Mouse (Mus musculus): ENCODE results near the gene Kdm5b. TPM values are rescaled to one million over a fixed set of nuclear protein-coding genes. Genes with fewer than 3 reads are reported as not detected.

Gene Kdm5b
- polyA plus RNA-seq, 1 experiment from 2014 or later, result 28.9 TPM

DNA sequence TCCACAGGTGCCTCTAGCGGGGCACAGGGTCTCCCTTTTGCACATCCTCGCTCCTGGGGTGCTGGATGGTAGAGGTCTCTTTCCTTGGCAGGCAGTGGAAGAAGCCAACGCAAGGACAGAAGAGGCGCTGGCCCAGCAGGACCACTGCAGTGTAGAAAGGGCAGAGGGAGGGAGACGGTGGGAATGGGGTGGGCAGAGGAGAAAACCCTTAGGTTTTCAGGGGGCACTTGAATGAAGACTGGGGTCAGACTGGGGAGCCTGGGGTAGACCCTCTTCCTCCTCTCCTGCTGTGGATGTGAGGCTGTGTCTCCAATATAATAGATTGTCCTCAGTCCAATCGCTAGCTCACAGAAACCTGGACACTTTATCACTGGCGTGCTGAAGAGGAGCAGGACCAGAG lies 87.6 kb downstream of the Kdm5b start:
- Histone ChIP-seq H3K4me3 (0 out of 2 replicates have a peak overlapping the region, but pooled peaks have one; percentile 61), H3K9ac (no peak overlapping the region), H3K27ac (replicated peaks) (no peak overlapping the region), H3K27me3 (replicated peaks) (peaks cover 94% of the 10 kb centered on the region), H3K9me3 (no peaks in the 10 kb centered on the region), H3K4me2 (peak overlapping the region; percentile 91; the same call in 1 of the 2 replicates), H3K4me1 (peaks cover 29% of the 10 kb centered on the region), H3K36me3 (no peaks in the 10 kb centered on the region)
- WGBS, result 18% methylated on average over 7 of the region's 7 CpGs
- ATAC-seq (ENCODE audit: extremely low read depth, insufficient number of reproducible peaks, low FRiP score, low TSS enrichment), result no peak

DNA sequence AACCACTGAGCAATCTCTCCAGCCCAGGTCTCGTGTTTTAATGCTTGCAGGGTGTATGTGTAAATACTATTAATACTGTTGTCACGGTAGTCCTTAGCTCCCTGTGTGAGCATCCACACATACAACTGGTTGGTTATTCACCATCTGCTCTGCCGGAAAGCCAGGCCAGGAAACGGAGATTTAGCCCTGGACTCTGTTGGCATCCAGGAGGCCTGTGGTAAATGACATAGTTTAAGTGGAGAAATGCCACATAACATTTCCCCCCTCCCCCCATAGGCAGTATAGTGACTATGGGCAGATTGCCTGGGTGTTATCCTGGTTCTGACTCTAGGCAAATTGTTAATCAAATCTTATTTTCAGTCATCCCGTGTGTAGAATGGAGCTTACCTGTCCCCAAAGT lies 90.8 kb downstream of the Kdm5b start:
- Histone ChIP-seq H3K9ac (no peak overlapping the region), H3K4me2 (no peak overlapping the region), H3K36me3 (no peaks in the 10 kb centered on the region), H3K9me3 (no peaks in the 10 kb centered on the region), H3K4me1 (peaks cover 28% of the 10 kb centered on the region), H3K4me3 (no peak overlapping the region), H3K27ac (replicated peaks) (no peak overlapping the region), H3K27me3 (replicated peaks) (peaks cover 83% of the 10 kb centered on the region)
- WGBS, result 76% methylated on average over 5 of the region's 5 CpGs
- ATAC-seq (ENCODE audit: extremely low read depth, insufficient number of reproducible peaks, low FRiP score, low TSS enrichment), result no peak

DNA sequence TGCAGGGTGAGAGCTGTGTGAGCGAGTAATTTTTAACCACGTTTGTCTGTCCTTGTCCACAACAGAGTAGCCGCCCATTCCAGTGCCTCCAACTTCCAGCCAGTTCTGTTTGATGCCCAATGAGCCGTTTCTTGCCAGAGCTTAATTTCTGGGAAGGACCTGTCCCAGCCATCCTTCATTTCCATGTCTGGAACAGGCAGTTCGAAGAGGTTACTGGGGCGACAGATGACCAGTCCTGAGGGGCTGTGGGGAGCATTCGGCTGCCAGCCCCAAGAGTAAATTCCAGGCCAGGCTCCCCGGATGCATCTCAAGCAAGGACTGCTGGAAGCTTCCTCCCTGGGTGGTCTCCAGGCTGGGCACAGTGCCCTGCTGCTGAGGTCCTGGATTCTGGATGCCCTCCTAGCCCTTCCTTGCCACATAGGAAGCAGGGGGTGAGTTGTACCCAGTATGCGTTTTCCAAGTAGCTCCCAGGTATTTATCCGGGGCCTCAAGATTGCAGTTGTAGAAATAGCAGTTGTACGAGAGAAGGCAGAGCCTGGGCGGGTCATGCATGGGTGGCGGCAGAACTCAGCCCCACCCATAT lies 91.4 kb downstream of the Kdm5b start:
- WGBS, result 56% methylated on average over 13 of the region's 13 CpGs
- Histone ChIP-seq H3K4me3 (no peak overlapping the region), H3K9ac (no peak overlapping the region), H3K4me1 (peaks cover 23% of the 10 kb centered on the region), H3K36me3 (no peaks in the 10 kb centered on the region), H3K27ac (replicated peaks) (no peak overlapping the region), H3K27me3 (replicated peaks) (peaks cover 83% of the 10 kb centered on the region), H3K4me2 (no peak overlapping the region), H3K9me3 (no peaks in the 10 kb centered on the region)
- no peak for ATAC-seq (ENCODE audit: extremely low read depth, insufficient number of reproducible peaks, low FRiP score, low TSS enrichment)

DNA sequence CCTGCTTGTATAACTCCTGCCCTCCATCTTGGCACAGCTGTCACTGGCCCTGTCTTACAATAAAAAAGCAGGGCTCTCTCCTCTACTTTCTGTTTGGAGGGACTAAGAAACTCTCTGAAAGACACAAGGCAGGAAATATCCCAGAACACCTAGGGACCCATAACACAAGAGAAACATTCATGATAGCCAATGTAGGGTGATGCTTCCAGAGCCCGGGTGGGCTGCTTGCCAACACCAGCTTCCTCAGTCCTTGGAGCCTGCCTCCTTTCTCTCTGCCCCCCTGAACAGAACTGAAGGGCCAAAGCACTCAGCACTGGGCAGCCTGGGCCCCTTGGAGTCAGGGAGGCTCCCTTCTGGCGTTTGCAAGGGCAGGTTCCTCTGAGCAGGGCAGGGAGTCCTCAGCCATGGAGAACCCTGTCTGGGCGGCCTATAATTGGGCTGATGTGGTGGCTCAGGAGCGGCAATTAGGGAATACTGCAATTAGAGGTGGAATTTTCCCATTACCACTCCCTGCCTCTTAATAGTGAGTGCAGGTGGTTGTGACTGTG lies 92.0 kb downstream of the Kdm5b start:
- H3K27me3 ChIP-seq (replicated peaks), result peaks cover 82% of the 10 kb centered on the region
- 40% methylated on average over 4 of the region's 4 CpGs for WGBS
- no peak overlapping the region for H3K27ac ChIP-seq (replicated peaks)
- no peaks in the 10 kb centered on the region for H3K9me3 ChIP-seq
- no peak overlapping the region for H3K4me2 ChIP-seq
- H3K4me1 ChIP-seq, result peaks cover 17% of the 10 kb centered on the region
- ATAC-seq (ENCODE audit: extremely low read depth, insufficient number of reproducible peaks, low FRiP score, low TSS enrichment), result no peak
- no peak overlapping the region for H3K9ac ChIP-seq
- no peak overlapping the region for H3K4me3 ChIP-seq
- no peaks in the 10 kb centered on the region for H3K36me3 ChIP-seq

DNA sequence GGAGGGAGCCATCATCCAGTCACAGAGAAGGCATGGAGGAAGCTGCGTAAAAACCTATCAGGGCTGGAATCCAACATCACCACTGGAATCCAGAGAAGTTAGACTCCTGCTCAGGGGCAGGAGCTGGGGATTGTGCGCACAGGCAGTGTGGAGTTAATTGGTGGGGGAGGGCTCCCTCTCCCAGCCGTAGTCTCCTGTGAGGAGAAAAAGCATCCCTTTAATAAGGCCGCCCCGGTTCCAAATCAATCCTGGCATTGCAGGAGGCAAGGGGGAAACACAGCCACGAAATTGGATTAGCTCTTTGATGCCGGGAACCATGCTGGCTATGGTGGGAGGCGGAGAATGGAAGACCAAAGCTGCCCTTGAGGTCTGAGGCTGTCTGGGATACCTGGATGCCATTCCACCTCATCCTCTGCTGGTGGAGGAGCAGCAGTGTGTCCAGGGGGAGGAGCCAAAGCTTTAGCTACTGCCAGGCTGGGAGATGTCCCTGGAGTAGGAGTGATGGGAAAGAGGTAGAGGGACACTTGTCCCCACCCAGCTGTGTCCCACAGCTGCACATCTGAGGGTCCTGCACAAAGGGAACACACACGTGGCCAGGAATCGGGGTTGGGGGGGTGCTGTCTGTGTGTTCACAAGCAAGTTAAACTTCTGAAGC lies 93.8 kb downstream of the Kdm5b start:
- Histone ChIP-seq H3K27ac (replicated peaks) (no peak overlapping the region), H3K9ac (no peak overlapping the region), H3K9me3 (no peaks in the 10 kb centered on the region), H3K4me2 (no peak overlapping the region), H3K4me3 (no peak overlapping the region), H3K36me3 (no peaks in the 10 kb centered on the region), H3K4me1 (peaks cover 15% of the 10 kb centered on the region), H3K27me3 (replicated peaks) (peaks cover 71% of the 10 kb centered on the region)
- whole genome bisulfite sequencing, result 21% methylated on average over 10 of the region's 10 CpGs
- ATAC-seq (ENCODE audit: extremely low read depth, insufficient number of reproducible peaks, low FRiP score, low TSS enrichment), result no peak

DNA sequence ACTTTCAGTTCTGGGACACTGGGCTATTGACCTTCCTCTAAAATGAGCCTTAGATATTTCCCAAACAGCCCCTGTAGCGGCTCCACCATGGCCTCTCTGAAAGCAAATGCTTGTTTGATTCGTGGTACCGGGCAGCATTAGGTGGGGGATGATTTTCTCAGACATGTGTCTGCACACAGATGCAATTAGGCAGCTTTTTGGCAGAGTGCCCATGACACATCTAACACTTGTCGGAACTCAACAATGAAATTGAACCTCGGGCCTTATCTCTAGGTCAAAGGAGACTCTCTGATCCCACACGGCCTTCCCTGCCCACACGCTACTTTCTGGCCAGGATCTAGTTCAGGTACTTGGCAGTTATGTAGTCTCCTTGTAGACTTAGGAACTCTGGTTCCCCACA lies 98.9 kb downstream of the Kdm5b start:
- no peak overlapping the region for H3K4me3 ChIP-seq
- H3K9me3 ChIP-seq, result no peaks in the 10 kb centered on the region
- H3K4me2 ChIP-seq, result no peak overlapping the region
- WGBS, result 26% methylated on average over 7 of the region's 7 CpGs
- no peak overlapping the region for H3K27ac ChIP-seq (replicated peaks)
- ATAC-seq (ENCODE audit: extremely low read depth, insufficient number of reproducible peaks, low FRiP score, low TSS enrichment), result no peak
- H3K36me3 ChIP-seq, result no peaks in the 10 kb centered on the region
- H3K9ac ChIP-seq, result no peak overlapping the region
- H3K4me1 ChIP-seq, result peaks cover 11% of the 10 kb centered on the region
- H3K27me3 ChIP-seq (replicated peaks), result peaks cover 48% of the 10 kb centered on the region

DNA sequence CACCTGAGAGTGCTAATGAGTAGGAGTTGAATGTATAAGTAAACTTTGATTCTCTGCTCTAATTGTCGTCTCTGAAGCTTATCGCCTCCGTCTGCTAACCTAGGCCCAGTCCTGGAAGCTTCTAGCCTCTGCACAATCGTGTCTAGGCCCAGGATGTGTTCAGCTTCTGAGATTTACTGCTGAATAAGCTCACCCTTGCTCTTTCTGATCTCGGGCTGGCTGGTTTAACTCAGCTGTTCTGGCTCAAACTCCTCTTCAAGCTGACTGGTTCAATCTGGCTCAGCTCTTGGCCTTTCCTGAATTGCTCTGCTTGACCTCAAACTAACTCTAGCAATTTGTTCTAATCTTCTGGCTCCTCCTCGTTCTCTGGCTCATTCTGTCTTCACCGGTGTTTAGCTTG lies 100.2 kb downstream of the Kdm5b start:
- H3K4me1 ChIP-seq, result peaks cover 11% of the 10 kb centered on the region
- ATAC-seq (ENCODE audit: extremely low read depth, insufficient number of reproducible peaks, low FRiP score, low TSS enrichment), result no peak
- no peaks in the 10 kb centered on the region for H3K9me3 ChIP-seq
- no peak overlapping the region for H3K27ac ChIP-seq (replicated peaks)
- no peaks in the 10 kb centered on the region for H3K36me3 ChIP-seq
- H3K27me3 ChIP-seq (replicated peaks), result peaks cover 41% of the 10 kb centered on the region
- no peak overlapping the region for H3K9ac ChIP-seq
- no peak overlapping the region for H3K4me2 ChIP-seq
- WGBS, result 50% methylated on average over 7 of the region's 7 CpGs
- no peak overlapping the region for H3K4me3 ChIP-seq

DNA sequence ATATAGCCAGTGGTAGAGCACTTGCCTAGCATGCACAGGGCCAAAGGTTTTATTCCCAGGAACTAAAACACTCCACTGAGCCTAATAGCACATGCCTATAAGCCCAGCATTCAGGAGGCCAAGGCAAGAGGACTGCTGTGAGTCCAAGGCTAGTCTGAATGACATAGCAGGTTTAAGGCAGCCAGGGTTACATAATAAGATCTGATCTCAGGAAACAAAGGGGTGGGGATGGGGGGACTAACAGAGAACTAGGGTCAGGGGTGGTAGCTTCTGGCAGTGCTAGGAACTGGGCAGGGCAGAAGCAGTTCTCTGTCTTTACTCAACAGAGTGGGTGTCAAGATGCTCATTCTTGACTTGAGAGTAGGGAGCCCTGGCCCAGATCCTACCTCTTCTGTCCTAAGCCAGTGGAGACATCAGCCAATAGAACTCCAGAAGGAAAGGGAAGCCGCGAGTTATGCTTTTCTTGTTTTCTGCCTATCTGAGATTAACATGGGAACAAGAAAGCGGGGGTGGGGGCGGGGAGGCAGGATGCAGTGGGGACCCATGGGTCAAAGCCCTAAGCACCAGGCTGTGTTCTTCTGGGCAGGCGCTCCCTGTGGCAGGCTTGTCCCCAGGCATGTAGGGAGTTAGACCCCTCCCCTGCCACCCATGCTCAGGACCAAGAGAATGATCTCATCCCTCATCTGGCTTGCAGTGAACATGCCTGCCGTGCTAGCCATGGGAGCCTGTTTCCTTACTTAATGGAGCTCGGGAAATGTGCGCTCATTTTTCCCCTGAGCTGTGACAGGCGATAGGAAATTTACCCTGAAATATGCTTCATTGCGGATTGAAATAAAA lies 111.5 kb downstream of the Kdm5b start:
- peaks cover 31% of the 10 kb centered on the region for H3K27me3 ChIP-seq (replicated peaks)
- H3K9me3 ChIP-seq, result no peaks in the 10 kb centered on the region
- 0 out of 2 replicates have a peak, but pooled peaks cover 6% of the 10 kb centered on the region for H3K4me1 ChIP-seq
- no peak overlapping the region for H3K27ac ChIP-seq (replicated peaks)
- no peak overlapping the region for H3K4me3 ChIP-seq
- ATAC-seq (ENCODE audit: extremely low read depth, insufficient number of reproducible peaks, low FRiP score, low TSS enrichment), result no peak; the same call in 1 of the 2 replicates
- H3K36me3 ChIP-seq, result no peaks in the 10 kb centered on the region
- WGBS, result 69% methylated on average over 10 of the region's 10 CpGs
- H3K4me2 ChIP-seq, result no peak overlapping the region
- no peak overlapping the region for H3K9ac ChIP-seq

DNA sequence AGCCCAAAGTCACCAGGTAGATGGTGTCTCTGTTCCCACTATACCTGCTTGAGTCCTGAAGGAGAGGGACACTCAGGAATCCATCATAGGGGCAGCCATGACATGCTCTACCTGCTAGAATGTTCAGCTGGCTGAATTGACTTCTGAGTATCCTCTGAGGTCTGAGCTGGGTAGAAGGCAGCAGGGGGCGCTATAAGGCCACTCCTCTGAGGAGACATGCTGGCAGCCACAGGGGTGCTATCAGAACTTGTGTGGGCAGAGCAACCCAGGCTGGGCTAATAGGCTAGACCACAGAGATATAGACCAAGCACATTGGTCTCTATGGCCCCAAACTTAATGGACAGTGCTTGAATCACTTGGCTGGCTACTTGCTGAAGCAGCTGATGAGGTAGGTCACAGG lies 114.3 kb downstream of the Kdm5b start:
- ATAC-seq (ENCODE audit: extremely low read depth, insufficient number of reproducible peaks, low FRiP score, low TSS enrichment), result no peak
- H3K36me3 ChIP-seq, result no peaks in the 10 kb centered on the region
- H3K9me3 ChIP-seq, result no peaks in the 10 kb centered on the region
- H3K4me3 ChIP-seq, result no peak overlapping the region
- 6% methylated on average over 1 of the region's 1 CpGs for WGBS
- no peak overlapping the region for H3K9ac ChIP-seq
- H3K4me1 ChIP-seq, result 0 out of 2 replicates have a peak, but pooled peaks cover 8% of the 10 kb centered on the region
- no peak overlapping the region for H3K27ac ChIP-seq (replicated peaks)
- no peak overlapping the region for H3K4me2 ChIP-seq
- peaks cover 31% of the 10 kb centered on the region for H3K27me3 ChIP-seq (replicated peaks)

DNA sequence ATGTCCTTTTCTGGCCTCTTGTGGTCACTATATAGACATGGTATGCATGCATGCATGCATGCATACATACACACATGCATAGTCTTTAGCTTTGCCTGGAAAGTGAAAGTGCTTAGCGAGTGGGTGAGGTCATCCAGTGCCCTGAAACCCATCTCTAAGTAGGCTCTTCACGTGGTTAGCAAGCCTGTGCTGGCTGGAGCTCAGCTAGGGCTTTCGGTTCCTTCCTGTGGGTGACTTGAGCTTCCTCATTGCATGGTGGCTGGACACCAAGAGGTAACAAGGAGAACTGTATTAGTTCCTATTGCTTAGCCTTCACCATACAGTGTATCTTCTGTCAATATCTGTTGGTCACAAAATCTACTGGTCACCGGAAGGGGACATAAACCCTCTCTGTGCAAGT lies 119.5 kb downstream of the Kdm5b start:
- no peak overlapping the region for H3K4me3 ChIP-seq
- 62% methylated on average over 4 of the region's 4 CpGs for WGBS
- no peak for ATAC-seq (ENCODE audit: extremely low read depth, insufficient number of reproducible peaks, low FRiP score, low TSS enrichment)
- H3K27ac ChIP-seq (replicated peaks), result no peak overlapping the region
- H3K27me3 ChIP-seq (replicated peaks), result peaks cover 29% of the 10 kb centered on the region
- no peaks in the 10 kb centered on the region for H3K9me3 ChIP-seq
- H3K36me3 ChIP-seq, result no peaks in the 10 kb centered on the region
- H3K9ac ChIP-seq, result no peak overlapping the region
- 0 out of 2 replicates have a peak, but pooled peaks cover 8% of the 10 kb centered on the region for H3K4me1 ChIP-seq
- no peak overlapping the region for H3K4me2 ChIP-seq

DNA sequence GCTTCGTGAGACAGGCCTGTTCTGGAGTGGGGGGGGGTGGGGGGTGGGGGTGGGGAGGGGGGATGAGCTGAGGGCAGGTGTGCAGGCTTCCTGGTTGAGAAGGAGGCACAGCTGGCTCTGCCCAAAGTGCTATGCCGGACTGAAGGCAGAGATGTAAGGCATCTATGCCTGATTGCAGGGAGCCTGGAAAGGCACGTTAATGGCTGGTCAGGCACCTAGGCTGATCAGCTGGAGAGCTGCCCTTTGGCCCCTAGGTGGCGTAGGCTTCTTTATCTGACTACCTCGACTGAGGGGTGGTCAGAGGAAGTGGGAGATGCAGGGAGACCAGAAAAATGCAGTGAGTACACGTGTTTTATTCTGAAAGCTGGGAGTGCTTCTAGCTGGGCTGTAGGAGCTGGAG lies 120.6 kb downstream of the Kdm5b start:
- Histone ChIP-seq H3K4me2 (no peak overlapping the region), H3K9ac (no peak overlapping the region), H3K36me3 (no peaks in the 10 kb centered on the region), H3K27ac (replicated peaks) (no peak overlapping the region), H3K9me3 (no peaks in the 10 kb centered on the region), H3K27me3 (replicated peaks) (peaks cover 21% of the 10 kb centered on the region), H3K4me3 (no peak overlapping the region), H3K4me1 (0 out of 2 replicates have a peak, but pooled peaks cover 8% of the 10 kb centered on the region)
- 13% methylated on average over 6 of the region's 6 CpGs for WGBS
- ATAC-seq (ENCODE audit: extremely low read depth, insufficient number of reproducible peaks, low FRiP score, low TSS enrichment), result no peak
